ENCODE assay signal across 8 mouse cellular contexts in the genomic region with DNA sequence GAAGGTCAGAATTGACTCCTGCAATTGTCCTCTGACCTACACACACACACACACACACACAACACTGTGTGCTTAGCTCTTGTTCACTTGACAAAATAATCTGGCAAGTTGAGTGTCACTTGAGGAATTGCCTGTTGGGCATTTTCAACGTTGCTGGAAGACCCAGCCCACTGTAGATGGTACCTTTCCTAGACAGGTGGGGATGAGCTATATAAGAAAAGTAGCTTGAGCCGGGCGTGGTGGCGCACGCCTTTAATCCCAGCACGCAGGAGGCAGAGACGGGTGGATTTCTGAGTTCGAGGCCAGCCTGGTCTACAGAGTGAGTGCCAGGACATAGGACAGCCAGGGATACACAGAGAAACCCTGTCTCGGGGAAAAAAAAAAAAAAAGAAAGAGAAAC. TPM values are rescaled to one million over a fixed set of nuclear protein-coding genes. Genes with fewer than 3 reads are reported as not detected.
A peak's percentile ranks its signal among the peaks of the same experiment; 100 is the strongest.
DNase-seq lines count a peak whose midpoint lies in the region; ATAC-seq and TF ChIP-seq lines count a peak whose summit lies in the region.

No protein-coding gene starts in this region.

- no peaks in the 10 kb centered on the region for H3K9me3 ChIP-seq in kidney, embryonic 16.5 days (ENCODE audit: low read length)
- H3K9me3 ChIP-seq in embryonic facial prominence, embryonic 13.5 days = no peaks in the 10 kb centered on the region
- H3K9me3 ChIP-seq in hindbrain, postnatal 0 days (ENCODE audit: low read length) = no peaks in the 10 kb centered on the region
- no peaks in the 10 kb centered on the region for H3K9me3 ChIP-seq in midbrain, postnatal 0 days (ENCODE audit: low read length)

- peak overlapping the region; percentile 75 for H3K9ac ChIP-seq in kidney, embryonic 16.5 days (replicated peaks; ENCODE audit: low read length)
- H3K9ac ChIP-seq in embryonic facial prominence, embryonic 13.5 days = peak overlapping the region; percentile 79
- H3K9ac ChIP-seq in hindbrain, postnatal 0 days (replicated peaks; ENCODE audit: low read length) = peak overlapping the region; percentile 54
- peak overlapping the region; percentile 55; the same call in 1 of the 2 replicates for H3K9ac ChIP-seq in midbrain, postnatal 0 days (replicated peaks; ENCODE audit: low read length, poor library complexity, severe bottlenecking)

- no peak for DNase-seq in kidney, postnatal 25 days
- no peak for DNase-seq in hindbrain, postnatal 0 days (ENCODE audit: low spot score)
- no peak for DNase-seq in midbrain, postnatal 0 days (ENCODE audit: low spot score)
- DNase-seq in right cerebral cortex, postnatal 4 days = no peak
- DNase-seq in ovary, postnatal 10 days (ENCODE audit: low spot score) = no peak
- DNase-seq in adrenal gland, adult 18-20 months (ENCODE audit: low spot score in 2 of 2) = no peak

- H3K27me3 ChIP-seq in kidney, embryonic 16.5 days (ENCODE audit: insufficient read depth, low read length) = no peaks in the 10 kb centered on the region
- H3K27me3 ChIP-seq in embryonic facial prominence, embryonic 13.5 days = no peaks in the 10 kb centered on the region
- H3K27me3 ChIP-seq in hindbrain, postnatal 0 days (ENCODE audit: insufficient read depth, low read length) = no peaks in the 10 kb centered on the region
- no peaks in the 10 kb centered on the region for H3K27me3 ChIP-seq in midbrain, postnatal 0 days (ENCODE audit: insufficient read depth, low read length)

- peak overlapping the region; percentile 70 for H3K4me2 ChIP-seq in kidney, embryonic 16.5 days (replicated peaks; ENCODE audit: low read depth, low read length)
- H3K4me2 ChIP-seq in embryonic facial prominence, embryonic 13.5 days = peak overlapping the region; percentile 76
- H3K4me2 ChIP-seq in hindbrain, postnatal 0 days (ENCODE audit: low read depth, low read length) = peak overlapping the region; percentile 66
- H3K4me2 ChIP-seq in midbrain, postnatal 0 days (ENCODE audit: low read depth, low read length, poor library complexity, severe bottlenecking) = peak overlapping the region; percentile 76

- no peak for ATAC-seq in kidney, embryonic 16.5 days (ENCODE audit: low FRiP score, low TSS enrichment)
- no peak for ATAC-seq in embryonic facial prominence, embryonic 13.5 days (ENCODE audit: insufficient number of reproducible peaks, insufficient read depth, low FRiP score, low TSS enrichment, low read depth)
- no peak for ATAC-seq in hindbrain, postnatal 0 days
- no peak for ATAC-seq in midbrain, postnatal 0 days (ENCODE audit: low FRiP score)

- 83% methylated on average over 9 of the region's 9 CpGs for WGBS in kidney, embryonic 16.5 days
- WGBS in embryonic facial prominence, embryonic 13.5 days = 68% methylated on average over 9 of the region's 9 CpGs
- 80% methylated on average over 9 of the region's 9 CpGs for WGBS in hindbrain, postnatal 0 days
- WGBS in midbrain, postnatal 0 days = 79% methylated on average over 9 of the region's 9 CpGs

- TF ChIP-seq CTCF in hindbrain, postnatal 0 days (IDR thresholded peaks at IDR 0.05; ENCODE audit: low read depth) = no peak
- no peak for TF ChIP-seq CTCF in midbrain, postnatal 0 days (IDR thresholded peaks at IDR 0.05)

- peak overlapping the region; percentile 63 for H3K4me3 ChIP-seq in kidney, embryonic 16.5 days (ENCODE audit: low read length)
- H3K4me3 ChIP-seq in embryonic facial prominence, embryonic 13.5 days = peak overlapping the region; percentile 61
- H3K4me3 ChIP-seq in hindbrain, postnatal 0 days (ENCODE audit: low read length) = peak overlapping the region; percentile 53
- H3K4me3 ChIP-seq in midbrain, postnatal 0 days (ENCODE audit: low read depth, low read length) = peak overlapping the region; percentile 44

- H3K4me1 ChIP-seq in kidney, embryonic 16.5 days (ENCODE audit: insufficient read depth, low read length) = peaks cover 35% of the 10 kb centered on the region
- H3K4me1 ChIP-seq in embryonic facial prominence, embryonic 13.5 days = peaks cover 15% of the 10 kb centered on the region
- H3K4me1 ChIP-seq in hindbrain, postnatal 0 days (ENCODE audit: insufficient read depth, low read length) = peaks cover 9% of the 10 kb centered on the region; the same call in 1 of the 2 replicates
- peaks cover 11% of the 10 kb centered on the region; the same call in 1 of the 2 replicates for H3K4me1 ChIP-seq in midbrain, postnatal 0 days (ENCODE audit: insufficient read depth, low read length)

- peak overlapping the region; percentile 87 for H3K27ac ChIP-seq in kidney, embryonic 16.5 days (ENCODE audit: low read length)
- peak overlapping the region; percentile 91 for H3K27ac ChIP-seq in embryonic facial prominence, embryonic 13.5 days
- peak overlapping the region; percentile 85 for H3K27ac ChIP-seq in hindbrain, postnatal 0 days
- H3K27ac ChIP-seq in midbrain, postnatal 0 days (ENCODE audit: low read depth, low read length) = peak overlapping the region; percentile 79

- peaks cover 15% of the 10 kb centered on the region; the same call in 1 of the 2 replicates for H3K36me3 ChIP-seq in kidney, embryonic 16.5 days (ENCODE audit: insufficient read depth, low read length)
- peaks cover 31% of the 10 kb centered on the region for H3K36me3 ChIP-seq in embryonic facial prominence, embryonic 13.5 days
- H3K36me3 ChIP-seq in hindbrain, postnatal 0 days (ENCODE audit: insufficient read depth, low read length) = peaks cover 16% of the 10 kb centered on the region
- H3K36me3 ChIP-seq in midbrain, postnatal 0 days (ENCODE audit: insufficient read depth, low read length) = peaks cover 25% of the 10 kb centered on the region

RNA-seq across cellular contexts. Expression of a gene that starts 1.0 kb away (rescaled TPM):
- polyA plus RNA-seq in kidney, embryonic 16.5 days (2015; fragmentation: Nextera tagmentation; extraction: Ambion mirVana) = 147 and 151 TPM in 2 replicates
- polyA plus RNA-seq in embryonic facial prominence, embryonic 13.5 days (2015; fragmentation: Nextera tagmentation; extraction: Ambion mirVana) = 112 and 123 TPM in 2 replicates
- 50.2 and 61.3 TPM in 2 replicates for total RNA-seq in hindbrain, postnatal 0 days (2014; rRNA removed)
- polyA plus RNA-seq in hindbrain, postnatal 0 days (2015; fragmentation: Nextera tagmentation; extraction: Ambion mirVana) = 59.2 and 65.8 TPM in 2 replicates
- total RNA-seq in midbrain, postnatal 0 days (2014; rRNA removed) = 42.5 and 46.0 TPM in 2 replicates
- polyA plus RNA-seq in midbrain, postnatal 0 days (2015; fragmentation: Nextera tagmentation; extraction: Ambion mirVana) = 51.1 and 64.7 TPM in 2 replicates
- total RNA-seq in adrenal gland, adult 18-20 months (2021) = 10 to 100 TPM; 25.6 to 28.8 TPM

RNA-seq across cellular contexts. Expression of a gene that starts 14.9 kb away (rescaled TPM):
- polyA plus RNA-seq in kidney, embryonic 16.5 days (2015; fragmentation: Nextera tagmentation; extraction: Ambion mirVana) = 3.5 and 4.5 TPM in 2 replicates
- polyA plus RNA-seq in embryonic facial prominence, embryonic 13.5 days (2015; fragmentation: Nextera tagmentation; extraction: Ambion mirVana) = 6.2 and 7.3 TPM in 2 replicates
- 1.2 and 2.2 TPM in 2 replicates for total RNA-seq in hindbrain, postnatal 0 days (2014; rRNA removed)
- 1.1 and 1.2 TPM in 2 replicates for polyA plus RNA-seq in hindbrain, postnatal 0 days (2015; fragmentation: Nextera tagmentation; extraction: Ambion mirVana)
- 1.4 and 1.7 TPM in 2 replicates for total RNA-seq in midbrain, postnatal 0 days (2014; rRNA removed)
- polyA plus RNA-seq in midbrain, postnatal 0 days (2015; fragmentation: Nextera tagmentation; extraction: Ambion mirVana) = 0.68 and 0.98 TPM in 2 replicates
- total RNA-seq in adrenal gland, adult 18-20 months (2021) = 1 to 10 TPM; 1.5 to 4.3 TPM

RNA-seq across cellular contexts. Expression of a gene that starts 35.6 kb away (rescaled TPM):
- polyA plus RNA-seq in kidney, embryonic 16.5 days (2015; fragmentation: Nextera tagmentation; extraction: Ambion mirVana) = 27.1 and 32.1 TPM in 2 replicates
- 46.2 and 47.1 TPM in 2 replicates for polyA plus RNA-seq in embryonic facial prominence, embryonic 13.5 days (2015; fragmentation: Nextera tagmentation; extraction: Ambion mirVana)
- total RNA-seq in hindbrain, postnatal 0 days (2014; rRNA removed) = 84.9 and 92.7 TPM in 2 replicates
- 20.6 and 25.0 TPM in 2 replicates for polyA plus RNA-seq in hindbrain, postnatal 0 days (2015; fragmentation: Nextera tagmentation; extraction: Ambion mirVana)
- total RNA-seq in midbrain, postnatal 0 days (2014; rRNA removed) = 85.3 and 97.4 TPM in 2 replicates
- 23.0 and 27.3 TPM in 2 replicates for polyA plus RNA-seq in midbrain, postnatal 0 days (2015; fragmentation: Nextera tagmentation; extraction: Ambion mirVana)
- total RNA-seq in adrenal gland, adult 18-20 months (2021) = 10 to 100 TPM; 40.4 to 43.3 TPM
